Mouse (Mus musculus) B cell, adult 67 days (primary cell): Measurements from ENCODE around the gene Cysrt1. TPM values are rescaled to one million over a fixed set of nuclear protein-coding genes. Genes with fewer than 3 reads are reported as not detected.

Source experiments
- total RNA-seq, 2 experiments: library from RNA; stranded (reverse); gene quantifications; 4 replicates each; pipeline ENCODE4 v1.2.4; 2023

Cysrt1 gene
- total RNA-seq = not detected

DNA sequence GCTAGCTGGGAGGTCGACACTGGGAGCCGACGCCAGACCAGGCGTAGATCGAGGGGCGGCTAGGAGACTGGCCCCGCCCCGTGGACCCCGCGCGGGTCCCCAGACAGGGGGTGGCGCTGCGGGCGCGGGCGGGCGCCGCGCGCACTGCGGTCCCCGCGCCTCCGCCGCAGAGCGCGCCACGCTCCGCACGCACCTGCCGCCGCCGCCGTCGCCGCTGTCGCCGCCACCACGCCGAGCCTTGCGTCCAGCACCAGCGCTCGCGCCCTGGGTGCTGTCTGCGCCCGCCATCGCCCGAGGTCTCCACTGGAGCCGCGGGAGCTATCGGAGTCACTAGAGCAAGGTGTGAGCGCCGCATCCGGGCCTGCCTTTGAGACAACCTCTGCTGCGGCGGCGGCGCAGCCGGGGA lies at the start of gene Cysrt1, which contains the start of gene Rnf208:
Gene Cysrt1 (minus strand): TSS at position 352 of the 406 bp plus-strand sequence.
Gene Rnf208 (plus strand): TSS at position 155 of the 406 bp plus-strand sequence.

GRCm38 (mm10) chr2:25289651-25290050 lies 47.4 kb upstream of the Cysrt1 start, which contains the start of gene Lrrc26:
Lrrc26 (plus strand) TSS chr2:25289915.

DNA sequence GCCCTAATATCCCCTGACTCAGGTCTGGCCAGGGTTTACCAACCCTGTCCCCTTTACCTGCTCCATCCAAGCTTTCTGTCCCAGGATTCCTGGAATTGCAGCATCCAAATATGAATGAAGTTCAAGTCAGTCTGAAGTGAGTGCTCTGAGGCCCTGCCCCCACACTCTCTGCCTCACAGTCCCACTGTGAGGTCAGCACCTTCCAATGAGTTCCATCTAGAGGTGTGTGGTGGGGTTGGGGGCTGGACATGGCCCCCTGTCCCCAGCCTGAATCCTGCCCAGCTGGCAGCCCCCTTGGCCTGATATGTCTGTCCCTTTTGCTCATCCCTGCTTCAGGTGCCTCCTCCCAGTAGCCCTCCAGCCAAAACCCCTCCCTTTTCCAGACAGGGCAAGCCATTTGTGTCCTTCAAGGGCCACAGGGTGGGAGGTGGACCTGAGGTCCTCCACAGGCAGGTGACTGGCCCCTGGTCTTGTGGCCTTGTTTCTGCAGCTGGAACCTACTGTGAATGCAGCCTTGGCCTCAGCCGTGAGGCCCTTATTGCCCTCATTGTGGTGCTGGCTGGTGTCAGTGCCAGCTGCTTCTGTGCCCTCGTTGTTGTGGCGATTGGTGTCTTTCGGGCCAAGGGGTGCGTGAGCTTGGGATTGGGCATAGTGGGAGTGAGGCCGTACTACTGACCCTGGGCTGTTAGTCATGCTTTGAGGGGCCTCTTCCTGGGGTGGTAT lies 45.8 kb upstream of the Cysrt1 start, which contains the start of gene Tmem210:
Gene Tmem210 (plus strand): TSS at position 219 of the 723 bp plus-strand sequence.

GRCm38 (mm10) chr2:25271827-25272511 lies 29.7 kb upstream of the Cysrt1 start, which contains the start of the genes Ssna1 and Anapc2:
Ssna1 (minus strand) TSS chr2:25272438.
Anapc2 (plus strand) TSS chr2:25272478.

DNA sequence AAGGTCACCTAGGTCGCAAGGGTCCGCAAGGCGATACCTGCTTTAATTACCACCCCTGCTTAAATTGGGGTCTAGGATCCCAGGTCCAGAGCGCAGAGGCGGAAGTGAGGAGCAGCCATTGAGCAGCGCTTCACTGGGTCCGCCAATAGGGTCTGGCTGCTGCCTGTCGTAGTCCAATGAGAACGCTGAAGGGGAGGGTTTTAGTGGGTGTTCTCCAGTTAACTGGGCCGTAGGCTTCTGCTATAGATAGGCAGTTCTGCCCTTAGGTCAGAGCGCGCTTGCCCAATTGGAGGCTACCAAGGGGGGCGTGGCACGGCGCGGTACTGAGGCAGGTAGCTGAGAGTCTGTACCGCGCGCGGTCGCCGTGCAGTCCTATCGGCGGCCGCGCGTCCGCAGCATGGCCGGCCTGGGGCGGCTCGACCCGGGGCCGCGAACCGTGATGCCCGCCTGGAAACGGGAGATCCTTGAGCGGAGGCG lies 20.1 kb upstream of the Cysrt1 start, which contains the start of gene Tprn:
Gene Tprn (plus strand): TSS at position 328 of the 477 bp plus-strand sequence.

GRCm38 (mm10) chr2:25255284-25255779 lies 13.1 kb upstream of the Cysrt1 start, which contains the start of gene Tmem203:
Tmem203 (plus strand) TSS chr2:25255439.

DNA sequence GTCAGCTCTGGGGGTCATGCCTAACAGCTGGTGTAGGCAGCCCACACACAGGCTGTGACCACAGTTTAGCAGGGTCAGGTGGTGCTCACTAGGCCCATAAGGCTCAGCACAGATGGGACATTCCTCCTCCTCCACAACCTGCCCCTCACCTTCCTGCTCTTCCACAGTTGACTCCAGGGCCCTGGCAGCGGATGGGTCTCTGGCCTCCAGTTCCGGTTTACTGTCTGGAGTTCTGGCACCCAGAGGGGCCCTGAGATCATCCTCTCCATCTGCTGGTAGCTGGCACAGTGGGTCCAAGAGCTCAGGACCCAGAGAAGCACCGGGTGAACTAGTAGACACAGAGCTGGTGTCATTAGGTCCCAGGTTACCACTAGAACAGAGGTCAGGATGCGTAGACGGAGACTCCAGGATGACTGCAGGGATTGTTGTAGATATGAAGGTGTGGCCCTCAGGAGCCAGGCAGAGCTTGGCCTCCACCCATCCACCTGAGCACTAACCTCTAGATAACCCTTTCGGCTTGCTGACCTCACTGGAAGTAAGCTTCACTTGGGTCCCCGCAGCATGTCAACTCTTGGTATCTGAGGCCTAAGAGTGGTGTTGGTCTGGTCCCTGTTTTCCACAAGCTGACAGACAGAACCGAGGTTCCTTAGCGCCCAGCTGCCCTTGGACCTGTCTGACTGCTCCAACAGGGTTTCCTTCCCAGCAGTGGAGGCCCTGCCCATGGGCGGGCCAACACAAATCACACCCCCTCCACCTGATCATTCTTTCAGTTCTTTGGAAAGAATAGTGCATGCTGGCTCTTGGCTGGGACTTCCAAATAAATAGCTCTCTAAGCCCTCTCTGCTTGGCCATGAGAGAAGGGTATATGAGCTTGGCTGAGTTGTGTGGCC lies 4.2 kb upstream of the Cysrt1 start, which contains the start of gene AL732309.1:
Gene AL732309.1 (minus strand): TSS at position 681 of the 890 bp plus-strand sequence.

DNA sequence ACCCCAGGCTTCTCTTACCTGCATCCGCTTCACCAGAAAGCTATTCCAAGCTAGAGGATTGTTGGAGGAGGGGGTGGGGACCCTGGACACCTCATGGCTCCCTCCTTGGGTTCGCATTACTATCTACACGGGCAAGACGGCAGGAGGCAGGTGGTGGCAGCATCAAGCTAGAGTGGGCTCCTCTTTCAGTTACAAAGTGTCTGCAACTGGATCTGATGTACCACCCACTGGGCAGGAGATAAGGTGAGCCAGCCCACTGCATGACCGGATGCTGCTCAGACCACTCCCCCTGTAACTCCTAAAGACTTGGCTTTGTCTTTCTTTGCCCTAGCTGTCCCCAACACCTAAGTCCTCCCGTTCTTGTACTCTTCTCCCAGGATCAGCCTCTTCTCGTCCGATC lies 5.6 kb downstream of the Cysrt1 start, which contains the start of gene Rnf224:
Gene Rnf224 (minus strand): TSS at position 174 of the 400 bp plus-strand sequence.

GRCm38 (mm10) chr2:25234050-25234449 lies 8.2 kb downstream of the Cysrt1 start, which contains the start of gene Slc34a3:
Slc34a3 (minus strand) TSS chr2:25234364.

GRCm38 (mm10) chr2:25224492-25224765 lies 17.8 kb downstream of the Cysrt1 start, which contains the start of gene Tubb4b:
Tubb4b (minus strand) TSS chr2:25224702.

GRCm38 (mm10) chr2:25218445-25218844 lies 23.8 kb downstream of the Cysrt1 start, which contains the start of gene Fam166a:
Fam166a (plus strand) TSS chr2:25218745.

DNA sequence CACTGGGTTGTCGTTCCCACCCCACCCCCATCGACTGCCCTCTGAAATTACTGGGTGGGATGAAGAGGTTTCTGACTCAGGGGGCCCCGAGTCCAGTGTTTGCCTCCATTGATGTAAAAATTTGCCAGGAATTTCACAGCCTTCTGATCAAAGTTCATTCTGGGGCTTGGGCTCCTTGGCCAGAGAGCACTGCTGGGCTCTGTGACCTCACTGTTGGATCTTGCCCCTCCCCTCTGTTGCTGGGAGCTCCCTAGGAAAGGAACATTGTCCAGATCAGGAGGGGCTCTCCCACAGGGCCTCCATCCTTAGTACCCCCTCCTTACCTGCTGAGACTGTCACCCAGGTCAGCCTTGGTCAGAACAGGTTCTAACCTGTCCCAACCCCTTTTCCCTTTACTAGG lies 27.8 kb downstream of the Cysrt1 start, which contains the start of gene Stpg3:
Gene Stpg3 (minus strand): TSS at position 194 of the 400 bp plus-strand sequence.

DNA sequence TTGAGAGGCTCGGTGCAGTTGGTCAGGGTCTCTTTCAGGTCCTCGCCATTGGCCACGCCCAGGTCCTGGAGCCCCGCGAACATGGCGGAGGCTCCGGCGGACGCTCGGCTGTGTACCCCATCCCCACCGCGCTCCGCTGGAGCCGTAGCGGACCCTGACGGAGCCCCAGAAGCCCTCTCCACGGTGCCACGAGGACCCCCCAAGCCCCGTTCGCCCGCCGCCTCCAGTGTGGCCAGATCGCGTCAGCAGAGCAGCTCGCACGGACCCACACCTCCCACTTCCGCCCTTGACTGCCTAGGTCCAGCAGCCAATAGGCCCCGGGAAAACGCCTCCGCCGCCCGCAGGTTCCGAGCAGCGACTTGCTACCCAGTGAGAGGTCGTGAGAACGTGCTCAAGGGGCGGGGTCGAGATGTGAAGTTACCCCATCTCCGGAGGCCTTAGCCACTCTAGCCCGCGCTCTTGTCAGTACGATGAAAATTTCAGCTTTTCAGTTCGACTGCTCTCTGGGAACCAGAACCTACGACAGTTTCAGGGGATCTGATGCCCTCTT lies 31.1 kb downstream of the Cysrt1 start, which contains the start of gene Nelfb:
Gene Nelfb (minus strand): TSS at position 369 of the 550 bp plus-strand sequence.

DNA sequence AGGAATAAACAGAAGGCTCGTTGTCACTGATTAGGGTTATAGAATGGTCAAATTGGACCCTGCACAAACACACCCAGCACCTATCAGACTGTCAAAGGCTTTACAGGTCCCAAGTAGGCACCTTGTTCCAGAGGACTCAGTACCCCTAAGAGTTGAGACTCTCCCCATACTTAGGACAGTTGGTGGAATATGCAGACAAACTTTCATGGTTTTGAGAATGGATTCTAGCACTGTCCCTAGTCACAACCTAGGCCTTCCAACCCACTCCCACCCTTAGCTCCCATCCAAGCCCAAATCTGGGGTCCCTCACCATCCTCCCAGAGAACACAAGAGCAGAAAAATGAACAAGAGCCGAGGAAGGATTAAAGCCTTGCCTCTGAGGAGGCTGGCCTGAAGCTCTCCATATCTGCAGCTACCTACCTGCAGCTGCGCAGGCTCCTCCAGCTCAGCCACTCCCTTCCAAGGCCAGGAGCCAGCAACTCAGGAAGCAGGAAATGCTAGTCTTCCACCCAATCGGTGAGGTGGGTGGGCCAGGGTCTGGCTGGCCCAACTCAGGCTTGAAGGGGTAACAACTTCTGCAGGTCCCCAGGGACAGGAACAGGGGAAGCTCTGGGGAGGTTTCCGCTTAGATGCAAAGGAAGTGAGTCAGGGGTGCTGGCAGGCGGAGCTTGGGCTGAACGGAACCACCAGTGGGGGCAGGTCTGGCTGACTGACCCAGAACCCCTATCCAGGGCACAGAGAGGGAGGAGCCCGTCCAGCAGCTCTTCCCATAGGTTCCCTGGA lies 45.9 kb downstream of the Cysrt1 start, which contains the start of gene Tor4a:
Gene Tor4a (minus strand): TSS at position 715 of the 783 bp plus-strand sequence.

Other genes starting within 250 kb of the Cysrt1 start
- gene Nsmf, start 188.1 kb downstream of the Cysrt1 start, total RNA-seq = 10 to 100 TPM; 44.6 to 55.0 TPM
- not detected for gene Entpd8, start 162.1 kb downstream of the Cysrt1 start, total RNA-seq
- not detected for gene Noxa1, start 147.3 kb downstream of the Cysrt1 start, total RNA-seq
- gene Nrarp, start 61.7 kb downstream of the Cysrt1 start, total RNA-seq = 1 to 10 TPM; 3.7 to 4.2 TPM
- 10 to 100 TPM; 36.4 to 59.0 TPM for gene Tor4a, start 45.6 kb downstream of the Cysrt1 start, total RNA-seq
- 10 to 100 TPM; 96.3 to 98.1 TPM for gene Nelfb, start 31.0 kb downstream of the Cysrt1 start, total RNA-seq
- not detected for gene Stpg3, start 27.8 kb downstream of the Cysrt1 start, total RNA-seq
- under 1 TPM in 1 of 2 experiments, not detected in 1; 0.50 TPM for gene Fam166a, start 23.7 kb downstream of the Cysrt1 start, total RNA-seq
- gene Tubb4b, start 17.8 kb downstream of the Cysrt1 start, total RNA-seq = 100 to 1,000 TPM; 117 to 128 TPM
- gene Slc34a3, start 8.1 kb downstream of the Cysrt1 start, total RNA-seq = not detected
- gene Rnf224, start 5.7 kb downstream of the Cysrt1 start, total RNA-seq = not detected
- not detected for gene Rnf208, start 197 bp downstream of the Cysrt1 start, total RNA-seq
- 10 to 100 TPM; 10.7 to 11.9 TPM for gene AL732309.1, start 4.4 kb upstream of the Cysrt1 start, total RNA-seq
- gene Tmem203, start 13.0 kb upstream of the Cysrt1 start, total RNA-seq = 10 to 100 TPM; 20.1 to 25.4 TPM
- 10 to 100 TPM; 15.5 to 20.0 TPM for gene Tprn, start 20.2 kb upstream of the Cysrt1 start, total RNA-seq
- gene Ssna1, start 30.0 kb upstream of the Cysrt1 start, total RNA-seq = 10 to 100 TPM; 43.7 to 44.2 TPM
- 100 to 1,000 TPM; 114 to 127 TPM for gene Anapc2, start 30.0 kb upstream of the Cysrt1 start, total RNA-seq
- gene Tmem210, start 45.7 kb upstream of the Cysrt1 start, total RNA-seq = not detected
- gene Lrrc26, start 47.5 kb upstream of the Cysrt1 start, total RNA-seq = not detected
- gene Grin1, start 76.7 kb upstream of the Cysrt1 start, total RNA-seq = not detected
- gene Man1b1, start 89.9 kb upstream of the Cysrt1 start, total RNA-seq = 10 to 100 TPM; 49.9 to 52.4 TPM
- gene Dpp7, start 113.9 kb upstream of the Cysrt1 start, total RNA-seq = 10 to 100 TPM; 36.0 to 36.9 TPM
- gene Uap1l1, start 123.2 kb upstream of the Cysrt1 start, total RNA-seq = 10 to 100 TPM; 25.0 to 27.0 TPM
- 1 to 10 TPM in 1 of 2 experiments, under 1 TPM in 1; 0.44 to 1.0 TPM for gene Sapcd2, start 129.9 kb upstream of the Cysrt1 start, total RNA-seq
- gene Entpd2, start 153.4 kb upstream of the Cysrt1 start, total RNA-seq = not detected
- not detected for gene Npdc1, start 156.9 kb upstream of the Cysrt1 start, total RNA-seq
- gene Fut7, start 180.8 kb upstream of the Cysrt1 start, total RNA-seq = not detected
- 10 to 100 TPM; 48.1 to 52.4 TPM for gene Abca2, start 186.3 kb upstream of the Cysrt1 start, total RNA-seq
- not detected for gene Clic3, start 214.4 kb upstream of the Cysrt1 start, total RNA-seq
- gene Paxx, start 218.6 kb upstream of the Cysrt1 start, total RNA-seq = 10 to 100 TPM; 90.9 to 100.0 TPM
- not detected for gene Ptgds, start 227.6 kb upstream of the Cysrt1 start, total RNA-seq